Mouse (Mus musculus) liver, embryonic 14.5 days (tissue): ENCODE data around the gene Bicral.

ENCODE experiments used
- CTCF ChIP-seq: IDR thresholded peaks from 2 replicates; pipeline ENCODE4 v1.5.1; 2016; ENCODE audit warnings: antibody characterized with exemption, low read depth, control low read depth
- EP300 ChIP-seq: IDR thresholded peaks from 2 replicates; pipeline ENCODE4 v1.6.1; 2016; ENCODE audit warnings: antibody characterized with exemption, low read depth

DNA sequence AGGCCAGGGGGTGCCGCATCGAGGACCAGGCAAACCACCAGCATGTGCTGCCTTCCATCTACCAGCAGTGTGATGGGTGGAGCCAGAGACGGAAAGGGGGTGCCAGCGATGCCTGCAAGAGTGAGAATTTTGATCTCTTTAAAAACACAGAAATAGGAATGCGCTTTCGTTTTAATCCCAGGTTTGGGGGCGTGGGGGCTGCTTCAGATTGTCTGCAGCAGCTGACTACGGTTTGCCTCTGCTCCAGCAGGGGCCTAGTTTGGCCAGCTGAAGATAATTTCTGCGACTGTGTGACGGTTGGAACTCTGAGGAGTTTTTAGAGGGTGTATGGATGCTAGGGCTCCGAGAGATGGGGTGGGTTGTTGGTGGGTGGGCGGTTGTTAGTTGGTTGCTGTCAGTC, 99.5 kb downstream of the Bicral start:
- no peak for TF ChIP-seq CTCF
- no peak for TF ChIP-seq EP300
